Mouse (Mus musculus) gastrocnemius, postnatal 14 days (tissue): Measurements from ENCODE around the gene Mau2. TPM values are rescaled to one million over a fixed set of nuclear protein-coding genes. Genes with fewer than 3 reads are reported as not detected.

Experiments used
- DNase-seq: peaks from one replicate; pipeline ENCODE4 v3.0.0; 2021; ENCODE audit warnings: mixed read lengths
- intact Hi-C: fragments of 180-260 bp; cut with DNase I; formaldehyde crosslinking; loops from one replicate; pipeline ENCODE4 v1.15.1; 2025; ENCODE audit warnings: low total_unique reads
- total RNA-seq, 2 experiments: library from RNA; stranded (reverse); gene quantifications; 2 replicates each; pipeline ENCODE4 v1.2.3; 2021

Gene Mau2
- total RNA-seq, 2 experiments from 2014 or later, result 22.6 to 26.3 TPM

- intact Hi-C loops, result no loop called here
- no peak for DNase-seq
Measured at GRCm38 (mm10) chr8:69987744-69988143, 54.8 kb downstream of the Mau2 start.

- no peak for DNase-seq
- intact Hi-C loops, result no loop called here
Measured at GRCm38 (mm10) chr8:69984876-69985553, 57.5 kb downstream of the Mau2 start.

GRCm38 (mm10) chr8:69978456-69978855 lies 64.1 kb downstream of the Mau2 start:
- no peak for DNase-seq
- intact Hi-C loops, result no loop called here

GRCm38 (mm10) chr8:69974806-69975205 lies 67.7 kb downstream of the Mau2 start:
- intact Hi-C loops, result no loop called here
- DNase-seq, result no peak

- DNase-seq, result peak; percentile 96
- intact Hi-C loops, result no loop called here
Measured at GRCm38 (mm10) chr8:69974194-69974614, 68.3 kb downstream of the Mau2 start.

GRCm38 (mm10) chr8:69973442-69974161 lies 68.9 kb downstream of the Mau2 start:
- DNase-seq, result peak; percentile 54
- intact Hi-C loops, result no loop called here

- no peak for DNase-seq
- intact Hi-C loops, result no loop called here
Measured at GRCm38 (mm10) chr8:69973063-69973441, 69.5 kb downstream of the Mau2 start.

- no peak for DNase-seq
- intact Hi-C loops, result no loop called here
Measured at GRCm38 (mm10) chr8:69970880-69971279, 71.7 kb downstream of the Mau2 start.

GRCm38 (mm10) chr8:69967291-69967933 lies 75.1 kb downstream of the Mau2 start:
- intact Hi-C loops, result no loop called here
- DNase-seq, result no peak

Other genes starting within 250 kb of the Mau2 start
- 1 to 10 TPM; 2.7 to 3.4 TPM for gene Gmip, start 234.1 kb downstream of the Mau2 start, total RNA-seq
- gene Lpar2, start 220.3 kb downstream of the Mau2 start, total RNA-seq, result under 1 TPM; 0.07 to 0.10 TPM
- under 1 TPM in 1 of 2 experiments, not detected in 1; 0.37 TPM for gene Pbx4, start 210.2 kb downstream of the Mau2 start, total RNA-seq
- gene Cilp2, start 155.0 kb downstream of the Mau2 start, total RNA-seq, result 10 to 100 TPM; 26.6 to 27.8 TPM
- gene Tssk6, start 140.6 kb downstream of the Mau2 start, total RNA-seq, result under 1 TPM in 1 of 2 experiments, not detected in 1; 0.31 TPM
- 100 to 1,000 TPM; 265 to 294 TPM for gene Ndufa13, start 140.2 kb downstream of the Mau2 start, total RNA-seq
- gene Yjefn3, start 140.0 kb downstream of the Mau2 start, total RNA-seq, result 10 to 100 TPM in 1 of 2 experiments, 1 to 10 TPM in 1; 7.8 to 10.2 TPM
- 10 to 100 TPM; 31.0 to 35.1 TPM for gene Gatad2a, start 46.4 kb downstream of the Mau2 start, total RNA-seq
- 10 to 100 TPM; 17.7 to 17.9 TPM for gene Sugp1, start 79 bp upstream of the Mau2 start, total RNA-seq
- gene Tm6sf2, start 30.2 kb upstream of the Mau2 start, total RNA-seq, result under 1 TPM in 1 of 2 experiments, not detected in 1; 0.51 TPM
- gene Hapln4, start 40.7 kb upstream of the Mau2 start, total RNA-seq, result under 1 TPM in 1 of 2 experiments, not detected in 1; 0.06 TPM
- under 1 TPM; 0.02 to 0.04 TPM for gene Ncan, start 78.1 kb upstream of the Mau2 start, total RNA-seq
- gene Nr2c2ap, start 88.6 kb upstream of the Mau2 start, total RNA-seq, result 1 to 10 TPM; 2.2 to 4.4 TPM
- 1 to 10 TPM; 8.1 to 8.8 TPM for gene Rfxank, start 96.4 kb upstream of the Mau2 start, total RNA-seq
- gene Borcs8, start 96.8 kb upstream of the Mau2 start, total RNA-seq, result 10 to 100 TPM; 14.4 to 18.4 TPM
- under 1 TPM; 0.25 to 0.29 TPM for gene Mef2b, start 97.0 kb upstream of the Mau2 start, total RNA-seq
- gene Tmem161a, start 129.6 kb upstream of the Mau2 start, total RNA-seq, result 10 to 100 TPM; 76.0 to 78.1 TPM
- gene Slc25a42, start 169.6 kb upstream of the Mau2 start, total RNA-seq, result 10 to 100 TPM; 25.5 to 29.2 TPM
- 10 to 100 TPM; 42.3 to 44.1 TPM for gene Sugp2, start 191.5 kb upstream of the Mau2 start, total RNA-seq
- gene Armc6, start 191.7 kb upstream of the Mau2 start, total RNA-seq, result 1 to 10 TPM; 6.5 to 9.9 TPM
- gene Homer3, start 240.1 kb upstream of the Mau2 start, total RNA-seq, result 1 to 10 TPM; 8.5 to 8.7 TPM